Mouse (Mus musculus) olfactory bulb, adult 2 months (tissue): ENCODE results near the gene Litaf.

ENCODE experiments used
- CTCF ChIP-seq: fragments of 200-500 bp; IDR thresholded peaks from 2 replicates; pipeline ENCODE4 v1.5.1; 2012; ENCODE audit warnings: low read depth, mild to moderate bottlenecking, low read length, moderate library complexity; ENCODE audit not compliant: insufficient read depth
- POLR2A ChIP-seq: fragments of 200-500 bp; IDR thresholded peaks from 2 replicates; pipeline ENCODE4 v1.6.1; 2012; ENCODE audit warnings: mild to moderate bottlenecking, low read depth, low read length, moderate library complexity; ENCODE audit not compliant: insufficient read depth

GRCm38 (mm10) chr16:11071887-11072286 lies 5.9 kb upstream of the Litaf start:
- TF ChIP-seq CTCF (no peak), POLR2A (no peak)
